Mouse (Mus musculus): Measurements from ENCODE around the gene Shmt2. TPM values are rescaled to one million over a fixed set of nuclear protein-coding genes. Genes with fewer than 3 reads are reported as not detected.

Shmt2 gene
- polyA plus RNA-seq, 1 experiment from 2014 or later: 116 TPM

DNA sequence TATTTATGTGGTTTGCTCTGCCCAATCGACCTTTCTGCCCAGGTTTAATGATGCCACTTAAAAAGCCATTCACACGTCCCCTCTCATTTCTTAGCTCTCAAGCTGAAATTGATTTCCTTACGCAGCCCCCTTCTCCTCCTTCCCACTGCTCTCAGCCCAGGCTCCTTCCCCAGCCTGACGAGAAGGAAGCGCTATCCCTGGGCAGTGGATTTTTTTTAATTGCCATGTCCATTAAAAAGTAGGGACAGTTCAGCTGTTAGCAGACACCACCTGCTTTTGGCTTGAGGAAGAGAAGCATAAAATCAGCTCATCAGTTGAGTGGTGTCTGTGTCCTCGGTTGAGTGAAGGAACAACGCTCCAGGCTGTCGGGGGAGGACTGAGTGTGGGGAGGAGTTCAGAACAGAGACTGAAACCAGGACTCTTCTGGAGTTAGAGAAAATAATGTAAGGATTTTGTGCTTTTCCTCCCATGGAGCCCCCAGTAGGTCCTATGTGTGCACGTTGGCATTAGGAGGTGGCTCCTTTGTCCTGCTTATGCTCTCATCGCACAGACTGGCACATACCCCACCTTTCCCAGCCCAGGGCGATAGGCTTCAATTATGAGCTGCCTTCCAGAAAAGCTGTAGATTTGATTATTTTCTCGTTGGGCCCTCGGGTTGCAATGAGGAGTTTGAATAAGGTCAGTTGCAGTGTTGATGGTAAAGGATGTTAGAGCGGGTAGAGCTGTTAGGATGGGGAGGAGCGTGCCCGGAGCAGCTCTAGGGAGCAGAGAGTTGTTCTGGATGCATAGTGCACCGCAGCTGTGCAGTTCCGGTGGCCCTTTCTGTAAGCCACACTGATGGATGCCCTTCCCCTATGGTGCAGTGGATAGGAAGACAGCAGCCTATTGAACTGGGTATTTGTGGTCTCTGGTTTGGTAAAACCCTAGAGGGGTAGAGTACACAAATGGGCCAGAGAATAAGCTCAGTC lies 31.8 kb downstream of the Shmt2 start:
- H3K4me2 ChIP-seq (replicated peaks): no peak overlapping the region
- ATAC-seq (ENCODE audit: insufficient number of reproducible peaks, low FRiP score, low TSS enrichment, low read depth): no peak
- no peaks in the 10 kb centered on the region for H3K9me3 ChIP-seq (replicated peaks)
- H3K27ac ChIP-seq (replicated peaks): no peak overlapping the region
- no peaks in the 10 kb centered on the region for H3K27me3 ChIP-seq
- H3K9ac ChIP-seq: no peak overlapping the region
- WGBS: 68% methylated on average over 18 of the region's 18 CpGs
- H3K4me1 ChIP-seq: no peaks in the 10 kb centered on the region
- no peak overlapping the region for H3K4me3 ChIP-seq (replicated peaks)
- peaks cover 80% of the 10 kb centered on the region for H3K36me3 ChIP-seq

DNA sequence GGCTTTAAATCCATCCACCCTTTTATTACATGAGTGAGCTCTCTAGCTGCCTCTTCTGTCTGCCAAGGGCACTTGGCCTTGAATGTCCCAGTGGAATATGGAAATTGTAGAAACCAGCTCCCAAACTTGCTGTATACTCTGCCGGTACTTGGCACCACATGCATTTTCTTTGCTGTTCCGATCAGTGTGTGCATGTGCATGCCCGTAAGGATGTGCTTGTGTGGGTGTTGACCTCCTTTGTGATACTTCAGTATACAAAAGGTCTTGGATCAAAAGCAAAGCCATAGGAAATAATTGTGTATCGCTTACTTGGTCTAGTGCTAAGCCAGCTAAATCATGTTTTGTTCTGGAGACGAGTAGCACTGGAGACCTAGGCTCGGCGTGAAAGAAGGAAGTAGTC lies 33.4 kb downstream of the Shmt2 start:
- no peak overlapping the region for H3K4me3 ChIP-seq (replicated peaks)
- H3K27me3 ChIP-seq: no peaks in the 10 kb centered on the region
- no peak overlapping the region for H3K4me2 ChIP-seq (replicated peaks)
- H3K27ac ChIP-seq (replicated peaks): no peak overlapping the region
- WGBS: 84% methylated on average over 7 of the region's 7 CpGs
- H3K9ac ChIP-seq: no peak overlapping the region
- no peaks in the 10 kb centered on the region for H3K9me3 ChIP-seq (replicated peaks)
- peaks cover 80% of the 10 kb centered on the region for H3K36me3 ChIP-seq
- H3K4me1 ChIP-seq: no peaks in the 10 kb centered on the region
- ATAC-seq (ENCODE audit: insufficient number of reproducible peaks, low FRiP score, low TSS enrichment, low read depth): no peak

DNA sequence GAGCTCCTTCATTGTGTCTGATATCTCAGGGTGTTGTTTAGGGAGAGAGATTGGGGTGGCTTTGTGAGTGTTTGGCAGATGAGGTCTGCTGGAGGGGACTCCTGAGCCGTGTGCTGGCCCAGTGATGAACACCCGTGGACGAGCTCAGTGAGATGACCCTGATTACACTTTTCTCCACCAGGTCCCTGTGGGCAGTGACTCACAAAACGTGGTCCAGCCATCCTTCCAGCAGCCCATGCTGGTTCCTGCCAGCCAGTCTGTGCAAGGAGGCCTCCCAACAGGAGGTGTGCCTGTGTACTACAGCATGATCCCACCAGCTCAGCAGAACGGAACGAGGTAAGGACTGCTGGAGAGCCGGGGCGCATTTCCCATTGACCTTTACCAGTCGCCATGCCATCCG lies 37.0 kb downstream of the Shmt2 start:
- no peak for ATAC-seq (ENCODE audit: insufficient number of reproducible peaks, low FRiP score, low TSS enrichment, low read depth)
- Histone ChIP-seq H3K27me3 (no peaks in the 10 kb centered on the region), H3K4me3 (replicated peaks) (no peak overlapping the region), H3K36me3 (peaks cover 65% of the 10 kb centered on the region), H3K9ac (no peak overlapping the region), H3K4me2 (replicated peaks) (no peak overlapping the region), H3K27ac (replicated peaks) (no peak overlapping the region), H3K9me3 (replicated peaks) (no peaks in the 10 kb centered on the region), H3K4me1 (0 out of 2 replicates have a peak, but pooled peaks cover 4% of the 10 kb centered on the region)
- WGBS: 87% methylated on average over 10 of the region's 10 CpGs

GRCm38 (mm10) chr10:127480833-127481813 lies 41.1 kb downstream of the Shmt2 start:
- H3K27me3 ChIP-seq: no peaks in the 10 kb centered on the region
- no peak overlapping the region for H3K9ac ChIP-seq
- no peak overlapping the region for H3K4me2 ChIP-seq (replicated peaks)
- no peaks in the 10 kb centered on the region for H3K9me3 ChIP-seq (replicated peaks)
- WGBS: 80% methylated on average over 18 of the region's 19 CpGs
- no peak overlapping the region for H3K4me3 ChIP-seq (replicated peaks)
- 0 out of 2 replicates have a peak, but pooled peaks cover 4% of the 10 kb centered on the region for H3K4me1 ChIP-seq
- ATAC-seq (ENCODE audit: insufficient number of reproducible peaks, low FRiP score, low TSS enrichment, low read depth): 0 out of 2 replicates have a peak, but pooled peaks have one; percentile 55
- peak overlapping the region; percentile 69 for H3K27ac ChIP-seq (replicated peaks)
- peaks cover 59% of the 10 kb centered on the region for H3K36me3 ChIP-seq

DNA sequence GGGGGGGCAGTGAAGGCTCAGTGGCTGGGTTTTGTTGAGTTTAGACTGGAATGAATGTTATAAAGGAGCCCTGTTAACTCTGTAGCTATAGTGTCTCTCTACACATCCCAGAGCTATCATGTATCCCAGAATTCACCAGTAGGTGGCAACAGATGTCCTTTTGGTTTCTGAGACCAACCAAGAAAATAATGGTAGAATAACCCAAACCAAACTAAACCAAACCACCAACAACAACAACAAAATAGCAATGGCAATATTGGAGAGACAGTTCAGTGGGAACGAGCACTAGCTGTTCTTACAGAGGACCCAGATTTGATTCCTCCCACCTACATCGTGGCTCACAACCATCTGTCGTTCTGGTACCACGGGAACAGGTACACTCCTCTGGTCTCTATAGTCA lies 43.1 kb downstream of the Shmt2 start:
- no peaks in the 10 kb centered on the region for H3K27me3 ChIP-seq
- no peaks in the 10 kb centered on the region for H3K9me3 ChIP-seq (replicated peaks)
- no peak overlapping the region for H3K9ac ChIP-seq
- H3K36me3 ChIP-seq: peaks cover 51% of the 10 kb centered on the region
- 0 out of 2 replicates have a peak, but pooled peaks cover 4% of the 10 kb centered on the region for H3K4me1 ChIP-seq
- no peak for ATAC-seq (ENCODE audit: insufficient number of reproducible peaks, low FRiP score, low TSS enrichment, low read depth)
- no peak overlapping the region for H3K4me2 ChIP-seq (replicated peaks)
- WGBS: 91% methylated on average over 4 of the region's 4 CpGs
- no peak overlapping the region for H3K4me3 ChIP-seq (replicated peaks)
- H3K27ac ChIP-seq (replicated peaks): no peak overlapping the region

DNA sequence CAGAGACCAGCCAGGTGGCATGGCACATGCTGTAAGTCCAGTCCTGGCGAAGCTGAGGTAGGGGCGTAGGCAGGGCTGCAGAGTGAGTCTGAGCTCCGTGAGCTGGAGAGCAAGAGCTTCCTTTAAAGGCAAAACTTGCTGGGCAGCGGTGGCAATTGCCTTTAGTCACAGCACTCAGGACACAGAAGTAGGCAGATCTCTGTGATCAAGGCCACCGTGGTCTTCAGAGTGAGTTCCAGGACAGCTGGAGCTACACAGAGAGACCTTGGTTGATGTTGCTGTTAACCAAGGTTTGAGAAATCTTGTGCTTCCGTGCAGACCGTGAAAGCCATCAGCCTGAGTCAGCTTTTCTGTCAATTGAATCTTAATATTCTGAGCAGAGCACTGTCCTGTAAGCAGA lies 44.9 kb downstream of the Shmt2 start:
- peaks cover 55% of the 10 kb centered on the region for H3K36me3 ChIP-seq
- 0 out of 2 replicates have a peak, but pooled peaks cover 4% of the 10 kb centered on the region for H3K4me1 ChIP-seq
- no peaks in the 10 kb centered on the region for H3K9me3 ChIP-seq (replicated peaks)
- no peaks in the 10 kb centered on the region for H3K27me3 ChIP-seq
- no peak overlapping the region for H3K9ac ChIP-seq
- H3K4me2 ChIP-seq (replicated peaks): no peak overlapping the region
- no peak for ATAC-seq (ENCODE audit: insufficient number of reproducible peaks, low FRiP score, low TSS enrichment, low read depth)
- no peak overlapping the region for H3K27ac ChIP-seq (replicated peaks)
- H3K4me3 ChIP-seq (replicated peaks): no peak overlapping the region
- 79% methylated on average over 7 of the region's 7 CpGs for WGBS

DNA sequence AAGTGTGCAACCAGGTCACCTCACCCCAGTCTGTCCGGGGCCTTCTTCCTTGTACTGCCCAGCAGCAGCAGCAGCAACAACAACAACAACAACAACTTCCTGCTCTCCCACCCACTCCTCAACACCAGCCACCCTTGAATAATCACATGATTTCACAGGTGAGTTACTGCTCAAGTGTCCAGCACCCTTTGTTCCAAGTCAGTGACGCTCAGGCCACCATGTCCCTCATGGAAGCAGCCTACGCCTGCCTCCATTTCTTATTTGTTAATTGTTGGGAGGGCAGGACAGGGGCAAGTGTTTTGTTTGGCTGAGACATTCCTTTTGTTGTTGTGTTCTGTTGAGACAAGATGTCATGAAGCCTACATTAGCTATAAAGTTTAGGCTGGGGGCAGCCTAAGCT lies 45.7 kb downstream of the Shmt2 start:
- H3K9ac ChIP-seq: no peak overlapping the region
- peaks cover 53% of the 10 kb centered on the region for H3K36me3 ChIP-seq
- H3K4me3 ChIP-seq (replicated peaks): no peak overlapping the region
- H3K9me3 ChIP-seq (replicated peaks): no peaks in the 10 kb centered on the region
- H3K4me2 ChIP-seq (replicated peaks): no peak overlapping the region
- peaks cover 7% of the 10 kb centered on the region; the same call in 1 of the 2 replicates for H3K4me1 ChIP-seq
- ATAC-seq (ENCODE audit: insufficient number of reproducible peaks, low FRiP score, low TSS enrichment, low read depth): no peak
- H3K27me3 ChIP-seq: no peaks in the 10 kb centered on the region
- WGBS: 80% methylated on average over 3 of the region's 3 CpGs
- no peak overlapping the region for H3K27ac ChIP-seq (replicated peaks)

GRCm38 (mm10) chr10:127475175-127475574 lies 47.1 kb downstream of the Shmt2 start:
- Histone ChIP-seq H3K36me3 (peaks cover 54% of the 10 kb centered on the region), H3K9ac (no peak overlapping the region), H3K4me3 (replicated peaks) (no peak overlapping the region), H3K9me3 (replicated peaks) (no peaks in the 10 kb centered on the region), H3K27ac (replicated peaks) (no peak overlapping the region), H3K27me3 (no peaks in the 10 kb centered on the region), H3K4me1 (peaks cover 10% of the 10 kb centered on the region; the same call in 1 of the 2 replicates), H3K4me2 (replicated peaks) (no peak overlapping the region)
- no peak for ATAC-seq (ENCODE audit: insufficient number of reproducible peaks, low FRiP score, low TSS enrichment, low read depth)
- 96% methylated on average over 4 of the region's 4 CpGs for WGBS

DNA sequence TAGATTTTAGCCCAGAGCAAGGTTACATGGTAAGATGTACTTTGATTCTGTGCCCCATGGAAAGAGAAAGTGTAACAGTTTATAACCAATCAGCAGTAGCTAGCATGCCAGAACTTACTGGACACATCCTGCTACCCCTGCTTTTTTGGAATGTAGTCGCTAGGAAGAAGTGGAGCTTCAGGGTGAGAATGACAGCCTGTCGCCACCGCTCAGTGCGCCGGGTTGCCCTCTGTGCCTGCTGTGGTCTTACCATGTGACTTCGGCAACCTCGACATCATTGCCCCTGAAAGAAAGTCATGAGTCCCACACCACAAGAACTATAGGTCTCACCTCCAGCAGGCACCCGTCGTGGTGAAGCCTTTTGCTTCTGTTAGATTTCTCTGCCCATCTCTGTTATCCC lies 49.5 kb downstream of the Shmt2 start:
- 79% methylated on average over 9 of the region's 9 CpGs for WGBS
- Histone ChIP-seq H3K27ac (replicated peaks) (no peak overlapping the region), H3K27me3 (no peaks in the 10 kb centered on the region), H3K4me1 (peaks cover 10% of the 10 kb centered on the region; the same call in 1 of the 2 replicates), H3K9me3 (replicated peaks) (no peaks in the 10 kb centered on the region), H3K9ac (no peak overlapping the region), H3K4me3 (replicated peaks) (no peak overlapping the region), H3K36me3 (peaks cover 64% of the 10 kb centered on the region), H3K4me2 (replicated peaks) (no peak overlapping the region)
- ATAC-seq (ENCODE audit: insufficient number of reproducible peaks, low FRiP score, low TSS enrichment, low read depth): no peak

GRCm38 (mm10) chr10:127471281-127471988 lies 50.8 kb downstream of the Shmt2 start:
- Histone ChIP-seq H3K9me3 (replicated peaks) (no peaks in the 10 kb centered on the region), H3K4me2 (replicated peaks) (no peak overlapping the region), H3K27ac (replicated peaks) (peak overlapping the region; percentile 39; the same call in 1 of the 2 replicates), H3K27me3 (no peaks in the 10 kb centered on the region), H3K9ac (no peak overlapping the region), H3K4me1 (peaks cover 10% of the 10 kb centered on the region; the same call in 1 of the 2 replicates), H3K4me3 (replicated peaks) (no peak overlapping the region), H3K36me3 (peaks cover 58% of the 10 kb centered on the region)
- no peak for ATAC-seq (ENCODE audit: insufficient number of reproducible peaks, low FRiP score, low TSS enrichment, low read depth)
- WGBS: 43% methylated on average over 15 of the region's 15 CpGs
